Mouse (Mus musculus): ENCODE data around the gene Khsrp. TPM values are rescaled to one million over a fixed set of nuclear protein-coding genes. Genes with fewer than 3 reads are reported as not detected.
A peak's percentile ranks its signal among the peaks of the same experiment; 100 is the strongest.

The Khsrp gene
- polyA plus RNA-seq, 1 experiment: 82.8 TPM

- no peaks in the 10 kb centered on the region; the same call in 1 of the 2 replicates for H3K4me1 ChIP-seq (ENCODE audit: control insufficient read depth, insufficient read depth, insufficient read length)
- no peak overlapping the region for H3K4me3 ChIP-seq (ENCODE audit: extremely low read depth, insufficient read depth, insufficient read length)
- peaks cover 21% of the 10 kb centered on the region for H3K36me3 ChIP-seq (ENCODE audit: control insufficient read depth, insufficient read depth, low read length)
- DNase-seq (ENCODE audit: low read depth in 1 of 2, low spot score in 2 of 2): no peak
- TF ChIP-seq CTCF (IDR thresholded peaks at IDR 0.05; ENCODE audit: extremely low read depth, insufficient read depth, insufficient read length, insufficient replicate concordance) (no peak), POLR2A (IDR thresholded peaks at IDR 0.05; ENCODE audit: low read depth, low read length) (no peak)
- no peaks in the 10 kb centered on the region for H3K27me3 ChIP-seq (ENCODE audit: control insufficient read depth, insufficient read depth, low read length)
- WGBS: 95% methylated on average over 9 of the region's 9 CpGs
- no peak overlapping the region for H3K27ac ChIP-seq (ENCODE audit: insufficient read depth, low read length)
These were observed 31.9 kb downstream of the Khsrp start for GRCm38 (mm10) chr17:56999414-56999813.

- H3K4me3 ChIP-seq (ENCODE audit: extremely low read depth, insufficient read depth, insufficient read length): peak within 1 kb of the TSS; percentile 76
- peak; percentile 98 to 99 for DNase-seq (ENCODE audit: low read depth in 1 of 2, low spot score in 2 of 2)
- WGBS: under 1% methylated on average over 38 of the region's 38 CpGs
- no peaks in the 10 kb centered on the region; the same call in 1 of the 2 replicates for H3K4me1 ChIP-seq (ENCODE audit: control insufficient read depth, insufficient read depth, insufficient read length)
- H3K36me3 ChIP-seq (ENCODE audit: control insufficient read depth, insufficient read depth, low read length): peaks cover 26% of the 10 kb centered on the region
- peak; percentile 73; the same call in 1 of the 2 replicates for TF ChIP-seq CTCF (IDR thresholded peaks at IDR 0.05; ENCODE audit: extremely low read depth, insufficient read depth, insufficient read length, insufficient replicate concordance)
- TF ChIP-seq POLR2A (IDR thresholded peaks at IDR 0.05; ENCODE audit: low read depth, low read length): peak; percentile 28; the same call in 1 of the 2 replicates
- H3K27me3 ChIP-seq (ENCODE audit: control insufficient read depth, insufficient read depth, low read length): no peaks in the 10 kb centered on the region
- H3K27ac ChIP-seq (ENCODE audit: insufficient read depth, low read length): no peak within 1 kb of the TSS
These were observed 34.2 kb downstream of the Khsrp start, which contains the start of gene Alkbh7 for GRCm38 (mm10) chr17:56997029-56997667. Gene Alkbh7 (plus strand): TSS chr17:56997339.

- TF ChIP-seq POLR2A (IDR thresholded peaks at IDR 0.05; ENCODE audit: low read depth, low read length) (no peak), CTCF (IDR thresholded peaks at IDR 0.05; ENCODE audit: extremely low read depth, insufficient read depth, insufficient read length, insufficient replicate concordance) (no peak)
These were observed 34.8 kb downstream of the Khsrp start for GRCm38 (mm10) chr17:56996506-56996905.

GRCm38 (mm10) chr17:56995046-56995445 lies 36.3 kb downstream of the Khsrp start:
- WGBS: 89% methylated on average over 8 of the region's 8 CpGs
- peaks cover 6% of the 10 kb centered on the region; the same call in 1 of the 2 replicates for H3K4me1 ChIP-seq (ENCODE audit: control insufficient read depth, insufficient read depth, insufficient read length)
- DNase-seq (ENCODE audit: low read depth in 1 of 2, low spot score in 2 of 2): no peak
- H3K27me3 ChIP-seq (ENCODE audit: control insufficient read depth, insufficient read depth, low read length): no peaks in the 10 kb centered on the region
- peaks cover 26% of the 10 kb centered on the region for H3K36me3 ChIP-seq (ENCODE audit: control insufficient read depth, insufficient read depth, low read length)
- TF ChIP-seq CTCF (IDR thresholded peaks at IDR 0.05; ENCODE audit: extremely low read depth, insufficient read depth, insufficient read length, insufficient replicate concordance): no peak
- no peak for TF ChIP-seq POLR2A (IDR thresholded peaks at IDR 0.05; ENCODE audit: low read depth, low read length)
- no peak overlapping the region for H3K27ac ChIP-seq (ENCODE audit: insufficient read depth, low read length)
- no peak overlapping the region for H3K4me3 ChIP-seq (ENCODE audit: extremely low read depth, insufficient read depth, insufficient read length)

More at GRCm38 (mm10) chr17:56996506-56996905, 34.8 kb downstream of the Khsrp start:
- Histone ChIP-seq H3K27me3 (ENCODE audit: control insufficient read depth, insufficient read depth, low read length) (no peaks in the 10 kb centered on the region), H3K36me3 (ENCODE audit: control insufficient read depth, insufficient read depth, low read length) (peaks cover 26% of the 10 kb centered on the region), H3K27ac (ENCODE audit: insufficient read depth, low read length) (no peak overlapping the region), H3K4me3 (ENCODE audit: extremely low read depth, insufficient read depth, insufficient read length) (no peak overlapping the region), H3K4me1 (ENCODE audit: control insufficient read depth, insufficient read depth, insufficient read length) (no peaks in the 10 kb centered on the region; the same call in 1 of the 2 replicates)
- DNase-seq (ENCODE audit: low read depth in 1 of 2, low spot score in 2 of 2): no peak
- 56% methylated on average over 2 of the region's 2 CpGs for WGBS

- peaks cover 6% of the 10 kb centered on the region; the same call in 1 of the 2 replicates for H3K4me1 ChIP-seq (ENCODE audit: control insufficient read depth, insufficient read depth, insufficient read length)
- H3K27me3 ChIP-seq (ENCODE audit: control insufficient read depth, insufficient read depth, low read length): no peaks in the 10 kb centered on the region
- peak overlapping the region; percentile 5; the same call in 1 of the 2 replicates for H3K4me3 ChIP-seq (ENCODE audit: extremely low read depth, insufficient read depth, insufficient read length)
- H3K27ac ChIP-seq (ENCODE audit: insufficient read depth, low read length): no peak overlapping the region
- DNase-seq (ENCODE audit: low read depth in 1 of 2, low spot score in 2 of 2): no peak
- WGBS: 81% methylated on average over 2 of the region's 2 CpGs
- no peak for TF ChIP-seq POLR2A (IDR thresholded peaks at IDR 0.05; ENCODE audit: low read depth, low read length)
- TF ChIP-seq CTCF (IDR thresholded peaks at IDR 0.05; ENCODE audit: extremely low read depth, insufficient read depth, insufficient read length, insufficient replicate concordance): no peak
- peaks cover 25% of the 10 kb centered on the region for H3K36me3 ChIP-seq (ENCODE audit: control insufficient read depth, insufficient read depth, low read length)
These were observed 40.4 kb downstream of the Khsrp start for GRCm38 (mm10) chr17:56990966-56991365.

- Histone ChIP-seq H3K27me3 (ENCODE audit: control insufficient read depth, insufficient read depth, low read length) (no peaks in the 10 kb centered on the region), H3K4me3 (ENCODE audit: extremely low read depth, insufficient read depth, insufficient read length) (peak within 1 kb of the TSS; percentile 92), H3K36me3 (ENCODE audit: control insufficient read depth, insufficient read depth, low read length) (peaks cover 19% of the 10 kb centered on the region), H3K4me1 (ENCODE audit: control insufficient read depth, insufficient read depth, insufficient read length) (peaks cover 6% of the 10 kb centered on the region; the same call in 1 of the 2 replicates), H3K27ac (ENCODE audit: insufficient read depth, low read length) (peak within 1 kb of the TSS; percentile 85)
- peak; percentile 94 to 98 for DNase-seq (ENCODE audit: low read depth in 1 of 2, low spot score in 2 of 2)
- WGBS: 1% methylated on average over 52 of the region's 52 CpGs
- peak; percentile 91 for TF ChIP-seq POLR2A (IDR thresholded peaks at IDR 0.05; ENCODE audit: low read depth, low read length)
- TF ChIP-seq CTCF (IDR thresholded peaks at IDR 0.05; ENCODE audit: extremely low read depth, insufficient read depth, insufficient read length, insufficient replicate concordance): no peak
These were observed 41.1 kb downstream of the Khsrp start, which contains the start of gene Clpp for GRCm38 (mm10) chr17:56990115-56990746. Gene Clpp (plus strand): TSS chr17:56990305.
